Mouse (Mus musculus) ES-E14 (cell line): ENCODE measurements at regions not wholly inside any gene's neighbourhood (a gene's known extent, or its start where the extent isn't known, plus 50 kb on each side); places are given as distances from the start of the nearest gene placed in this dataset.

ENCODE experiments used
- HCFC1 ChIP-seq: IDR thresholded peaks from 2 replicates; pipeline ENCODE4 v1.6.1; 2012; ENCODE audit warnings: low read length, inconsistent platforms, borderline replicate concordance; ENCODE audit not compliant: insufficient read depth
- ZNF384 ChIP-seq: IDR thresholded peaks from 2 replicates; pipeline ENCODE4 v1.6.1; 2012; ENCODE audit warnings: low read depth, low read length, inconsistent platforms

- TF ChIP-seq HCFC1: no peak
- no peak for TF ChIP-seq ZNF384
These were observed 75.6 kb upstream of the Slc22a23 start for GRCm38 (mm10) chr13:34420341-34421156.
